Mouse (Mus musculus): ENCODE data around the gene Smco4. TPM values are rescaled to one million over a fixed set of nuclear protein-coding genes. Genes with fewer than 3 reads are reported as not detected.

Smco4 gene
- polyA plus RNA-seq, 1 experiment from 2014 or later = 7.5 TPM

GRCm38 (mm10) chr9:15516007-15516406 is 22.8 kb downstream of the Smco4 start:
- peaks cover 2% of the 10 kb centered on the region; the same call in 1 of the 2 replicates for H3K4me1 ChIP-seq (ENCODE audit: control insufficient read depth, insufficient read depth, low read length)
- H3K4me3 ChIP-seq (ENCODE audit: low read depth, low read length) = no peak overlapping the region
- H3K36me3 ChIP-seq (ENCODE audit: control insufficient read depth, insufficient read depth, low read length) = no peaks in the 10 kb centered on the region
- H3K27me3 ChIP-seq (ENCODE audit: control insufficient read depth, insufficient read depth, low read length) = no peaks in the 10 kb centered on the region
- no peak overlapping the region for H3K4me2 ChIP-seq (ENCODE audit: low read depth, severe bottlenecking)
- H3K27ac ChIP-seq (replicated peaks; ENCODE audit: low read depth, low read length) = no peak overlapping the region
- no peak overlapping the region for H3K9ac ChIP-seq (ENCODE audit: low read length)
- H3K9me3 ChIP-seq (ENCODE audit: control insufficient read depth, low read length) = no peaks in the 10 kb centered on the region
- no peak for ATAC-seq (ENCODE audit: insufficient number of reproducible peaks, low FRiP score, low TSS enrichment, low read depth)
- no peak for DNase-seq (ENCODE audit: low spot score)
- WGBS = 73% methylated on average over 2 of the region's 2 CpGs

DNA sequence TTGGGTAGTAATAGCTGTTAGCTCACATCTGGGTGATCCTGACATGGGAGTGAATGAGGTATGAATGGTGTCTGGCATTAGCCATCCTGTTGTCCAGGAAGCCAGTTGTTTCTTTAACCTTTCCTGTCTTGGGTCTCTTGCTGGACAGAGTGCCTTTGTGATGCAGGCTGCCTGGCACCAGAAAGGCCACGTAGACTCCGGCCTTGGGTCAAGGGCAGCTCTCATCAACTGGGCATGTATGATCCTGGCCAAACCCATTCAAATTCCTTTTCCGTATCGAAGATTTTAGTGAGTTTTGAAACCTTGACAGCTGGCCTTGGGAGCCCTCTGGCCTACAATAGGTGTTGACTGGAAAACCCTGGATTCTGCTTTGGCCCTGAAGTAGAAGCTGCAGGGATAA is 24.7 kb downstream of the Smco4 start:
- no peaks in the 10 kb centered on the region for H3K36me3 ChIP-seq (ENCODE audit: control insufficient read depth, insufficient read depth, low read length)
- no peak overlapping the region for H3K9ac ChIP-seq (ENCODE audit: low read length)
- ATAC-seq (ENCODE audit: insufficient number of reproducible peaks, low FRiP score, low TSS enrichment, low read depth) (no peak), DNase-seq (ENCODE audit: low spot score) (no peak)
- H3K9me3 ChIP-seq (ENCODE audit: control insufficient read depth, low read length) = no peaks in the 10 kb centered on the region
- H3K27ac ChIP-seq (replicated peaks; ENCODE audit: low read depth, low read length) = no peak overlapping the region
- WGBS = 90% methylated on average over 4 of the region's 4 CpGs
- H3K27me3 ChIP-seq (ENCODE audit: control insufficient read depth, insufficient read depth, low read length) = no peaks in the 10 kb centered on the region
- no peak overlapping the region for H3K4me2 ChIP-seq (ENCODE audit: low read depth, severe bottlenecking)
- H3K4me3 ChIP-seq (ENCODE audit: low read depth, low read length) = no peak overlapping the region
- no peaks in the 10 kb centered on the region for H3K4me1 ChIP-seq (ENCODE audit: control insufficient read depth, insufficient read depth, low read length)

DNA sequence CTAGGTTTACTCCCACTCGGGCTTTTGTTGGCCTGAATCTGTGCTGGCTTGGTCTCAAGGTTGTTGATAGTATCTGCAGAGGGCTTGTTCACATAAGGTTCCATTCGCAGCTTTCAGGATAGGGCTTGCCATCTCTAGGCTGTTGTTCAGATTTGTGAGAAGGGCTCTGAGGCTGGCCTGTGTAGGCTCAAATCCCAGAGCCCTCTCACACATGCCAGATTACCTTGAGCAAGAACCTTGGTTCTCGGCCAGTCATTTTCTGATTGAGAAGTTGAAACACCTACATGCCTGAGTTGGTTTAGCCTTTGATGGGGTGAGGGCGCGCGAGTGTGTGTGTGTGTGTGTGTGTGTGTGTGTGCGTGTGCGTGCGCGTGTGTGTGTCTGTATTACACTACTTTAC is 29.1 kb downstream of the Smco4 start:
- DNase-seq (ENCODE audit: low spot score) = no peak
- no peaks in the 10 kb centered on the region; the same call in 1 of the 2 replicates for H3K4me1 ChIP-seq (ENCODE audit: control insufficient read depth, insufficient read depth, low read length)

DNA sequence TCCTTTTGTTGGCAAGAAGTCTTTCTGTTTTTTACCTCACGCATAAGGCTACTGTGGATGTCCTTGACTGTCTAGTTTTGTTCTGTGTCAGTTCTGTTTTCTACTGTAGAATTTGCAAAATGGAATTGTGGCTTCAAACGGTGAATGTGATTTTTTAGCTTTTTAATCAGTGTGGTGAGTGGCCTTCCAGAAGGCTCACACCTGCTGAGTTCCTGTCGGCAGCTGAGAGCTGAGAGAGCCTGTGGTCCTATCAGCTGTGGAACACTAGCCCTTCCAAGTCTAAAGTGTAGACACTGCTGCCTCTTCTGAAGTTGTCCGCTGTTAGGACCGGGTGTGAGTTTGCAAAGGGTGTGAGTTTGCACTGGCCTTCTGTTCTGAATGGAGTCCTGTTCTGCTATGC is 29.7 kb downstream of the Smco4 start:
- DNase-seq (ENCODE audit: low spot score) (no peak), ATAC-seq (ENCODE audit: insufficient number of reproducible peaks, low FRiP score, low TSS enrichment, low read depth) (no peak)
- Histone ChIP-seq H3K36me3 (ENCODE audit: control insufficient read depth, insufficient read depth, low read length) (no peaks in the 10 kb centered on the region), H3K27ac (replicated peaks; ENCODE audit: low read depth, low read length) (no peak overlapping the region), H3K27me3 (ENCODE audit: control insufficient read depth, insufficient read depth, low read length) (no peaks in the 10 kb centered on the region), H3K4me1 (ENCODE audit: control insufficient read depth, insufficient read depth, low read length) (no peaks in the 10 kb centered on the region; the same call in 1 of the 2 replicates), H3K9me3 (ENCODE audit: control insufficient read depth, low read length) (no peaks in the 10 kb centered on the region), H3K9ac (ENCODE audit: low read length) (no peak overlapping the region), H3K4me2 (ENCODE audit: low read depth, severe bottlenecking) (no peak overlapping the region), H3K4me3 (ENCODE audit: low read depth, low read length) (no peak overlapping the region)
- WGBS = 82% methylated on average over 5 of the region's 5 CpGs

More for the DNA sequence above, 29.1 kb downstream of the Smco4 start:
- Histone ChIP-seq H3K27ac (replicated peaks; ENCODE audit: low read depth, low read length) (no peak overlapping the region), H3K4me2 (ENCODE audit: low read depth, severe bottlenecking) (no peak overlapping the region), H3K4me3 (ENCODE audit: low read depth, low read length) (no peak overlapping the region), H3K9me3 (ENCODE audit: control insufficient read depth, low read length) (no peaks in the 10 kb centered on the region), H3K27me3 (ENCODE audit: control insufficient read depth, insufficient read depth, low read length) (no peaks in the 10 kb centered on the region), H3K9ac (ENCODE audit: low read length) (no peak overlapping the region), H3K36me3 (ENCODE audit: control insufficient read depth, insufficient read depth, low read length) (no peaks in the 10 kb centered on the region)
- 94% methylated on average over 10 of the region's 10 CpGs for WGBS
- ATAC-seq (ENCODE audit: insufficient number of reproducible peaks, low FRiP score, low TSS enrichment, low read depth) = no peak

DNA sequence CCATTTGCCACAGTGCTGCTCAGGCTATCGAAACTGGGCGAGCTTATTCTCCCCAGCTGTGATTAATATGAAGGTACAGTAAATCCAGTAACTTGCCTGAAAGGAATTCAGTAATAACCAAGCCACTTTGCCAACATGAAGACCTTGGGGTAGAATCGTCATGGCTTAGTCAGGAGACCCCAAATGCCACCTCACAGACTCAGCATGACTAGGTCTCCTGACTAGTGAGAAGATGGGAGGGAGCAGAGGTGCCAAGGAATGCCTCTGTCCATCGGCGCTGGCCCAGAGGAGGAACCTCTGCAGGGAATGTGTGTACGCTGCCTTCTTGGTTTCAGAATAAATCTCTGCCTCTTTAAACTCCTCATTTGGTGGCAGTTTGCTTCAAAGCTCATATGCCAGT is 30.4 kb downstream of the Smco4 start:
- no peak overlapping the region for H3K9ac ChIP-seq (ENCODE audit: low read length)
- no peaks in the 10 kb centered on the region for H3K9me3 ChIP-seq (ENCODE audit: control insufficient read depth, low read length)
- no peak overlapping the region for H3K4me2 ChIP-seq (ENCODE audit: low read depth, severe bottlenecking)
- DNase-seq (ENCODE audit: low spot score) (no peak), ATAC-seq (ENCODE audit: insufficient number of reproducible peaks, low FRiP score, low TSS enrichment, low read depth) (no peak)
- no peak overlapping the region for H3K4me3 ChIP-seq (ENCODE audit: low read depth, low read length)
- H3K27me3 ChIP-seq (ENCODE audit: control insufficient read depth, insufficient read depth, low read length) = no peaks in the 10 kb centered on the region
- 86% methylated on average over 6 of the region's 6 CpGs for WGBS
- no peak overlapping the region for H3K27ac ChIP-seq (replicated peaks; ENCODE audit: low read depth, low read length)
- no peaks in the 10 kb centered on the region; the same call in 1 of the 2 replicates for H3K4me1 ChIP-seq (ENCODE audit: control insufficient read depth, insufficient read depth, low read length)
- H3K36me3 ChIP-seq (ENCODE audit: control insufficient read depth, insufficient read depth, low read length) = no peaks in the 10 kb centered on the region

DNA sequence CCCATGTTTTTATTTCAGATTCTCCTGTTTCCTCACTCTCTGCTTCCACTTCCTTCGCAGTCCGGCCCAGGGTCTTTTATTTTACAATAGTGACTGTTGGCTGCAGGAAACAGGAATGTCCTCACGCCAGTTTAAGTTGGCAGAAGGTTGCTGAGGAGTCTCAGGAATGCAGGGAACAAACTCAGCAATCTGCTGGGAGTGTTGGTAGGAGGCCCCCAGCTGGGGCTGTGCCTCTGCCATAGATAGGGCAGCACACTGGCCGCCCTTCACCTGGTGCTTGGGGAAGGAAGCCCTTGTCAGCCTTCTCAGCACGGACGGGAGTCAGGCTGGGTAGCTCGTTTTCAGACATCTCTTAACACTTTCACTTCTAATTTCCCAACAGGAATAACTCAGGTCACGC is 32.0 kb downstream of the Smco4 start:
- WGBS = 72% methylated on average over 8 of the region's 8 CpGs
- no peak overlapping the region for H3K4me2 ChIP-seq (ENCODE audit: low read depth, severe bottlenecking)
- no peak overlapping the region for H3K27ac ChIP-seq (replicated peaks; ENCODE audit: low read depth, low read length)
- ATAC-seq (ENCODE audit: insufficient number of reproducible peaks, low FRiP score, low TSS enrichment, low read depth) = no peak
- DNase-seq (ENCODE audit: low spot score) = no peak
- no peaks in the 10 kb centered on the region for H3K9me3 ChIP-seq (ENCODE audit: control insufficient read depth, low read length)
- no peaks in the 10 kb centered on the region for H3K27me3 ChIP-seq (ENCODE audit: control insufficient read depth, insufficient read depth, low read length)
- no peaks in the 10 kb centered on the region for H3K36me3 ChIP-seq (ENCODE audit: control insufficient read depth, insufficient read depth, low read length)
- H3K4me3 ChIP-seq (ENCODE audit: low read depth, low read length) = no peak overlapping the region
- H3K9ac ChIP-seq (ENCODE audit: low read length) = no peak overlapping the region
- peaks cover 7% of the 10 kb centered on the region for H3K4me1 ChIP-seq (ENCODE audit: control insufficient read depth, insufficient read depth, low read length)

- Histone ChIP-seq H3K36me3 (ENCODE audit: control insufficient read depth, insufficient read depth, low read length) (no peaks in the 10 kb centered on the region), H3K4me2 (ENCODE audit: low read depth, severe bottlenecking) (no peak overlapping the region), H3K27ac (replicated peaks; ENCODE audit: low read depth, low read length) (no peak overlapping the region), H3K9ac (ENCODE audit: low read length) (no peak overlapping the region), H3K9me3 (ENCODE audit: control insufficient read depth, low read length) (no peaks in the 10 kb centered on the region), H3K4me3 (ENCODE audit: low read depth, low read length) (no peak overlapping the region), H3K27me3 (ENCODE audit: control insufficient read depth, insufficient read depth, low read length) (no peaks in the 10 kb centered on the region), H3K4me1 (ENCODE audit: control insufficient read depth, insufficient read depth, low read length) (peaks cover 7% of the 10 kb centered on the region)
- 88% methylated on average over 7 of the region's 7 CpGs for WGBS
- no peak for ATAC-seq (ENCODE audit: insufficient number of reproducible peaks, low FRiP score, low TSS enrichment, low read depth)
- no peak for DNase-seq (ENCODE audit: low spot score)
Observed at GRCm38 (mm10) chr9:15526539-15526938, 33.3 kb downstream of the Smco4 start.

DNA sequence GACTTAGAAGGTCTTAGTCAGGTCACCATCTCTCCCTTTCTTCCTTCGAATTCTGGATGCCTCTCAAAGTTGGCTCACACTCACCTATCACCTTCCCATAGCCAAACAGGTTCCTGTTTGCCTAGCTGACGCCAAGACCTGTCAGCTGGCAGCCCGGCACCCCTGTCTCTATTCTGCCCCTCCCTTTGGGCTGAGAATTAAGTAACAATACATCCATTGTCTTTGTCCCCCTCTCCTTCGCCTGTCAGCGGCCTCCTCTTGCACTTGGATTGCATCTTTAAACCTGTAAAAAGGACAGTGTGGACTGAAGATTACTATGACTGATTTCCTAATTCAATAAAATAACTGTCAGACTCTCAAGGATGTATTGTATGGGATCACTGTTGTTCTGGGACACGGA is 34.6 kb downstream of the Smco4 start:
- Histone ChIP-seq H3K9me3 (ENCODE audit: control insufficient read depth, low read length) (no peaks in the 10 kb centered on the region), H3K36me3 (ENCODE audit: control insufficient read depth, insufficient read depth, low read length) (no peaks in the 10 kb centered on the region), H3K4me1 (ENCODE audit: control insufficient read depth, insufficient read depth, low read length) (peaks cover 7% of the 10 kb centered on the region), H3K27ac (replicated peaks; ENCODE audit: low read depth, low read length) (no peak overlapping the region), H3K27me3 (ENCODE audit: control insufficient read depth, insufficient read depth, low read length) (no peaks in the 10 kb centered on the region), H3K4me2 (ENCODE audit: low read depth, severe bottlenecking) (no peak overlapping the region), H3K4me3 (ENCODE audit: low read depth, low read length) (no peak overlapping the region), H3K9ac (ENCODE audit: low read length) (no peak overlapping the region)
- WGBS = 79% methylated on average over 6 of the region's 6 CpGs
- DNase-seq (ENCODE audit: low spot score) = no peak
- ATAC-seq (ENCODE audit: insufficient number of reproducible peaks, low FRiP score, low TSS enrichment, low read depth) = no peak

DNA sequence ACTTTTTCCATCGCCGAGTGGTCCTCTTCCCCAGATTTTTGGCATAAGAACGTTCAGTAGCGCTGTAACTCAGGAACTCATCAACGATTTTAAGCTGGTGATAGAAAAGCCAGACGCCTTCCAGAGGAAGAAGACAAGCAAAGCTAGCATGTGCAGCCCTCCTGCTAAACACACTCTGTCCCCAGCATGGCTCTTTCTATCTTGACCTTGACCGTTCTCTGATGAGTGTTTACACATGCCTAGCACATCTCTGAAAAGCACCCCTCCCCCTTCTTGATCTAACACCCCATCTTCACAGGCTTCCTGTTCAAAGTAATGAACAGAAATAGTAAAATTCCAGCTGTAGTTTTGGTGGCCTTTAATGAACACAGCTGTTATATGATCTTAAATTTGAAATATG is 35.1 kb downstream of the Smco4 start:
- ATAC-seq (ENCODE audit: insufficient number of reproducible peaks, low FRiP score, low TSS enrichment, low read depth) (no peak), DNase-seq (ENCODE audit: low spot score) (no peak)
- Histone ChIP-seq H3K4me1 (ENCODE audit: control insufficient read depth, insufficient read depth, low read length) (peaks cover 7% of the 10 kb centered on the region), H3K27ac (replicated peaks; ENCODE audit: low read depth, low read length) (no peak overlapping the region), H3K27me3 (ENCODE audit: control insufficient read depth, insufficient read depth, low read length) (no peaks in the 10 kb centered on the region), H3K9ac (ENCODE audit: low read length) (no peak overlapping the region), H3K4me3 (ENCODE audit: low read depth, low read length) (no peak overlapping the region), H3K4me2 (ENCODE audit: low read depth, severe bottlenecking) (no peak overlapping the region), H3K9me3 (ENCODE audit: control insufficient read depth, low read length) (no peaks in the 10 kb centered on the region), H3K36me3 (ENCODE audit: control insufficient read depth, insufficient read depth, low read length) (no peaks in the 10 kb centered on the region)
- 88% methylated on average over 7 of the region's 7 CpGs for WGBS

Measured in limb, embryonic 11.5 days (tissue).